Mouse (Mus musculus): ENCODE results near the gene Trpc7.
A peak's percentile ranks its signal among the peaks of the same experiment; 100 is the strongest.

Gene Trpc7

GRCm38 (mm10) chr13:56790683-56791082 is 105.1 kb downstream of the Trpc7 start:
- DNase-seq (ENCODE audit: low read depth, low spot score) = no peak

- no peak for DNase-seq (ENCODE audit: low read depth, low spot score)
Observed at GRCm38 (mm10) chr13:56782621-56783020, 113.2 kb downstream of the Trpc7 start.

DNA sequence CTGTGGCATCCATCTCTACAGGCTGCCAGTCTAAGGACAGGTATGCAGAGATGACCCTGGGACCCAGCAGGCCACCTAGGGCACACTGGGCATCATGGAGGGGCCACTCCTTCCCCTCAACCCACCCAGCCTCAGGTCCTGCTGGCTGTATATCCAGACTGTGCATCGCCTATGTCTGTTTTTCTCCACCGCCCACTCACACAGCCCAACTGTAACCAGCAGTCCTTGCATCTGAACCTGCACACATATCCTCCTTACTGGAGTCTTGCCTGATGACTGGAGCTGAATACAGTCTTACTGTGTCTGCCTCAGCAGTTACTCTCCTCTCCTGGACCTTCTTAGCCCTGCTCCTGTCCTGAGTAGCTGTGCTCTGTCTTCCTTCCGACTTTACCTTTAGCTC is 114.1 kb downstream of the Trpc7 start:
- DNase-seq (ENCODE audit: low read depth, low spot score) = no peak

DNA sequence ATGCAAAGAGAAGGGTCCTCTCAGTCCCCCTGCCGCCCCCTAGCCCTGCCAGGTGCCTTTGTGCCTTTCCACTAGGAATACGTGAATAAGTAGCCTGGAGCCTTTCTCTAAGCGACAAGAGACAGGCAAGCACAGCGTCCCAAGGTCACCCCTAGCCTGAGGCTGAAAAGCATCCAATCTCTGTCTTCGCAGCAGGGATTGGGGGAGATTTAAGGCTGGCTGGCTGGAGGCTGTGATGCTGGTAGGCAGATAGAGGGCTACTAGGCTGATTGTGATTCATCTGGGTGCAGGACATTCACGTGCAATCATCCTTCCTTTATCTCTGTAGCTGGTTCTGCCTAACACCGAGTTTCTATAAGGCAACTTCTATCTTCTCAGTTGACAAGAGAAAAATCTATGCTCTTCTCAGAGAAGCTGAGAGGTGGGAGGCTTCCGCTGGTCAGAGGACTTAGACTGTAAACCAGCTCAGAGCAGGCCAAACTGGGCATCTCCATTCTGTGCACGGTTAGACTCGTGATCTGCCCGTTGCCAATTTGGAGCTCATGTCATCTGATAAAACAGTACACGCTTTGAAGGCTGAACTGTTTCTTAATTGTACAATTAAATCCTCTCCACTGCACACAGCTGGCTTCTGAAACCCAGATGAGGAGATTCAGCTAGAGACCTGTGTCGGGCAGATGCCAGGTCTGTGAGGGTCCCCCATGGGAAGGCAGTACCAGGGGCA is 114.9 kb downstream of the Trpc7 start:
- DNase-seq (ENCODE audit: low read depth, low spot score) = no peak

- peak; percentile 67 for DNase-seq (ENCODE audit: low read depth, low spot score)
Observed at GRCm38 (mm10) chr13:56774304-56774703, 121.5 kb downstream of the Trpc7 start.

DNA sequence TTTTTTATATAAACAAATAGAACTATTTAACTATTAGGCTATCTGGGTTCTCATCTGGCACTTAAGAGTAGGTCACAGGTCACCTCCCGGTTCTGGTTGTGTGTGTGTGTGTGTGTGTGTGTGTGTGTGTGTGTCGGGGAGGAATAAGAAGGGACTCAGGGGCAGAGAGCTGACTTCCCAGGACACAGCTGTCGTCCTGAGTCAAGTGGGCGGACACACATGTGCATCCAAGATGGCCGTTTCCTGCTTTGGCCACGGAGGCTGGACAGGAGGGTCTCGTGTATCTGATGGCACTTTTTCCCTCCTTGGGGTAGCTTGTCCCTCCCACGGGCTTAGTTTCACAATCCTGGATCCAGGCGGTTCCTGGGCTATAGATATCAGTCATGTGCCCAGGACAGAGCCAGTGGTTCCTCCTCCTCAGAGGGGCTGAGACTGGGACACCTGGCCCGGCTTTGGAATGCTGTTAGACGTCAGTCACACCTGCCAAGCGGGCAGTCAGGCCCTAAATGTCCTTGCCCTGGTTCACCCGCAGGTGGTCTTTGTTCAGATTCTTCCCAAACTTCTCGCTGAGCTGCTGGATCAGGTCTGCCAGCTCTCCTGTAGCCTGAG is 122.4 kb downstream of the Trpc7 start:
- no peak for DNase-seq (ENCODE audit: low read depth, low spot score)

DNA sequence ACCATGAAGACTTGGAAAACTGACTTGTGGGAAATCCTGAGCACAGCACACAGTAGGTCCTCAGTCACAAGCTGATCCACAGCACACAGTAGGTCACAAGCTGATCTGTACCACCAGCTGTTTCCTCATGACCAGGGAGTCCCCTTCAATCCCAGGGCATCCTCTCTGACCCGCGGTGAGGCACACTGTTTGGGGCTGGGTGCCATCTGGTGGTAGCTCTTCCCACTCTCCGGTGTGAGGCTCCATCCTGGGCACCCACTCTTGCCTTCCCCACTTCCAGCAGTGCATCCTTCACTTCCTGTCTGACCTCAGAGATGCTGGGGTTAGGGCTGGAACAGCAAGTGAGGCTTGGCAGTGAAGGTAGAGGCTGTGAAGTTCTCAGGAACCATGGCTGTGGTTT is 123.2 kb downstream of the Trpc7 start:
- DNase-seq (ENCODE audit: low read depth, low spot score) = no peak

GRCm38 (mm10) chr13:56770786-56771185 is 125.0 kb downstream of the Trpc7 start:
- no peak for DNase-seq (ENCODE audit: low read depth, low spot score)

GRCm38 (mm10) chr13:56770136-56770578 is 125.6 kb downstream of the Trpc7 start:
- no peak for DNase-seq (ENCODE audit: low read depth, low spot score)

- DNase-seq (ENCODE audit: low read depth, low spot score) = no peak
Observed at GRCm38 (mm10) chr13:56769431-56769830, 126.4 kb downstream of the Trpc7 start.

GRCm38 (mm10) chr13:56766211-56766610 is 129.6 kb downstream of the Trpc7 start:
- no peak for DNase-seq (ENCODE audit: low read depth, low spot score)

- no peak for DNase-seq (ENCODE audit: low read depth, low spot score)
Observed at GRCm38 (mm10) chr13:56765284-56766032, 130.3 kb downstream of the Trpc7 start.

DNA sequence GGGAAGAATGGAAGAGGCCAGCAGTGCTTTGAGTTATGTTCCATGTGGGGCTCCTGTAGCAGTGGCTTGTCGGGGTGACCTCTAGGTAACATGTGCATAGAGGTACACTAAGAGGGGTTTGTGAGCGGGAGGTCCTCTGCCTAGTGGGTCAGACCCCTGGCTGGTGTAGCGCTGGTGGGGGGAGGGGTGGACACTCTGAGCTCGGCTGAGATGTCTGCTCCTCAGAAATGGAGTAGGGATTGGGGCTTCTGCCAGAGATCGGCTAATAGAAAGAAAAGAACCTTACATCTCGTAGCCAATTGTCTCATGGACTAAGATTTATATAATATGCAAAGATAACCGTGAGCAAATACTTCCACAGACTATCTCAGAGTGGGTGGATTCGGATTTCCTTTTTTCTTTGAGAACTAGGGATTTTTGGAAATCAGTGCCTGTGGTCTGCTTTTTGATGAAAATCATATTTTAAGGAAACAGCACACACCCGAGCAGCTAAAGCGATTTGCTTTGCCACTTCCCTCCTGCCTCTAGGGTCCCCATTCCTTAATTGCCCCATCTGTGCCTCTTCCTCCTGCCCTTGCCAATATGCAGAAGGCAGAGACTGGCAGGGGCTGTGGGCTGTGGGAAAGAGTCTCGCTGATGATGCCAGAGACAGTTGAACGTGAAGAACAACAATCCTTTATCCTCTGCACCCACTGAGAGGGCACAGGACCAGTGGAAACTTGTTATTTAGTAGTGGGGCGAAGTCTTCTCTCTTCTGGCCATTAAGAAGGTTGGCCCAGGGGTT is 133.2 kb downstream of the Trpc7 start:
- DNase-seq (ENCODE audit: low read depth, low spot score) = no peak

DNA sequence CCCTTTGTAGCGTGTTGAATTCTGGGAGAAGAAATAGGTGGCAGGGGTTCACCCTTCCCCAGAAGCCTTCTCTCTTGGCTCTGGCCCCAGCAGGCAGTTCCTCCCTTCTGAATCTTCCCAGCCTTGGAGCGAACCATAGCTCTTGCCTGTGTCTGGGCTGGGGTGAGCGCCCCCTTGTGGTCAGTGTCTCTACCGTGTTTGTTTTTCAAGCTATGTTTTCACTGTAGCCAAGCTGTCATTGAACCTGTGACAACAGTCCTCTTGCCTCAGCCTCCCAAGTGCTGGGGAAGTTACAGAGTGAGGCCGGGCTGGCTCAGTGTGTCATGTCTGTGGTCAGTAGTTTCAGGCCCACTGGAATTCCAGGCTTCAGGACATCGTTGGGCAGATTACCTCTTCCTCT is 137.3 kb downstream of the Trpc7 start:
- DNase-seq (ENCODE audit: low read depth, low spot score) = peak; percentile 64

- no peak for DNase-seq (ENCODE audit: low read depth, low spot score)
Observed at GRCm38 (mm10) chr13:56757201-56757600, 138.6 kb downstream of the Trpc7 start.

DNA sequence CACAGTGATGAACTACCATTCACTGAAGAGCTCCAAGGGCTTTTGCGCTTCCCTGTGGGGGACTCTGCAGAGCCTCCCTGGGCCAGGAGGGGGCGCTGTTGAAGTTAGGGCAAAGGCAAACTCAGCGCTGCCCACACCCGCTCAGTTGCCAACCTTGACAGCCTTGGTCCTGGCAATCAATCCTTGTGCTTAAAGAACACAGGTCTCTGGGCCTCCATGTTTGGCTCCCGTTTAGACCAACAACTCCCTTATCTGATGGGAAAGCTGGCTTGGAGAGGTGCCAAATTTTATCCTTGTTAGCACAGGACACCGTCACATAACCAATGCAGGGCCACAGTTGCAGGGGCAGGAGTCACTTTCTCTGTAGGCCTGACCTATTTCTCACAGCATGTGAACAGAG is 139.9 kb downstream of the Trpc7 start:
- DNase-seq (ENCODE audit: low read depth, low spot score) = peak; percentile 43

DNA sequence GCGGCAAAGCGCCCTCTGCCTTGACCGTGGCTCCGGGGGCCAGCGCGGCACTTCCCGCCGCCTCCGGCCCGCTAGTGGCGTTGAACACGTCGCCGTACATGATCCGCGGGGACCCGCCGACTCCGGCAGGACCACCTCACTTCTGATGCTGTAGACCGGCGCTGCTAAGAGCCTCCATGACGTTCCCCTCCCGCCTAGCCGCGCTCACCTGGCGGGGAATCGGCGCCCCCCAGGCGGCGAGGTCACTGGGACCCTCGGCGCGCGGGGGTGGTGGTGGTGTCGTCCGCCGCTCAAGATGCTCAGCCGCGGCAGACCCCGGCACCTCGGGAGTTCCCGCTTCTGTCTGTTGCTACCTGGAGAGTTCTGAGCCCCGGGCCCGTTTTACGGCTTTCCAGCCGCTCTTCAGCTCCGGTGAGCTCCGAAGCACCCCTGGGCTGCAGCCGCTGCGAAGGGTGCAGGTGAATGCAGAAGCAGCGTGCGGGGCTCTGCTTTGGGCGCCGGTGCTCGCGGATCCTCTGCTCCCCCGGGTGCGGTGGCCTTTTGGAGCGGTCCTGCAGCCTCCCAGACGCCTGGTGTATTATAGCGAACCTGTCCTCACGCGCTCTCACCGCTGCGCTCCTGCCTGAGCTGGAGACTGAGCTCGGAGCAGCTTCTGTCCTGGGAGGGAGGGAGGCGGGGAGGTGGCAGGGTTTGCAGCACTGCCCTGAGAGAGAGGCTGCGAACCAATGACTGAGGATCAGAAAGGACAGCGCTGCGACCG is 142.4 kb downstream of the Trpc7 start, which contains the start of gene Gm45623:
TSS of gene Gm45623 (minus strand) at position 636 of the 760 bp plus-strand sequence.
- no peak for DNase-seq (ENCODE audit: low read depth, low spot score)

GRCm38 (mm10) chr13:56752474-56753191 is 143.2 kb downstream of the Trpc7 start:
- no peak for DNase-seq (ENCODE audit: low read depth, low spot score)

- no peak for DNase-seq (ENCODE audit: low read depth, low spot score)
Observed at GRCm38 (mm10) chr13:56751774-56752173, 144.0 kb downstream of the Trpc7 start.

- no peak for DNase-seq (ENCODE audit: low read depth, low spot score)
Observed at GRCm38 (mm10) chr13:56749377-56749776, 146.4 kb downstream of the Trpc7 start.
